Mouse (Mus musculus): Measurements from ENCODE around the gene Gm21293.
"Not testable (repeated sequence)": the region's sequence is repeated elsewhere in the genome, so short reads cannot be mapped to it uniquely, and the experiment has no call there.

DNA sequence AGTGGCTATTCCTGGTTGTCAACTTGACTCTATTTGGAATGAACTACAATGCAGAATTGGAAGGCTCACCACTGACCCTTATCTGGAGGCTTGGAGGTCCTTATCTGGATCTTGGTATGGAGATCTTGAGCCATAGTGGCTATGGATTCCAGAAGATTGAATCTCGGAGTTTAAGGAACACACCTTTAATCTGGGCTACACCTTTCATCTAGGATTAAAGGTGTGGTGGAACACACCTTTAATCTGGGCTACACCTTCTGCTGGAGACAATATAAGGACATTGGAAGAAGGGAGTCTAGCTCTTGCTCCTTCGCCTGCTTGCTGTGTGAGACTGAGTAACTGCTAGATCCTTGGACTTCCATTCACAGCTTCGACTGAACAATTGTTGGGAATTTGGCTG, 25.4 kb downstream of the Gm21293 start, which contains the start of gene Gm21304:
- TF ChIP-seq CTCF (conservative IDR thresholded peaks at IDR 0.05; ENCODE audit: insufficient read depth, insufficient read length, low read depth, low read length); POLR2A (IDR thresholded peaks at IDR 0.05; ENCODE audit: low read depth, low read length): not testable (repeated sequence)

Data from kidney, adult 2 months (tissue).